Mouse (Mus musculus): ENCODE results near the gene Ankzf1. TPM values are rescaled to one million over a fixed set of nuclear protein-coding genes. Genes with fewer than 3 reads are reported as not detected.

Gene Ankzf1
- 17.0 and 17.4 TPM in 2 replicates for polyA plus RNA-seq (2011; ENCODE audit: insufficient read depth, insufficient read length, low read depth, missing spikeins)

DNA sequence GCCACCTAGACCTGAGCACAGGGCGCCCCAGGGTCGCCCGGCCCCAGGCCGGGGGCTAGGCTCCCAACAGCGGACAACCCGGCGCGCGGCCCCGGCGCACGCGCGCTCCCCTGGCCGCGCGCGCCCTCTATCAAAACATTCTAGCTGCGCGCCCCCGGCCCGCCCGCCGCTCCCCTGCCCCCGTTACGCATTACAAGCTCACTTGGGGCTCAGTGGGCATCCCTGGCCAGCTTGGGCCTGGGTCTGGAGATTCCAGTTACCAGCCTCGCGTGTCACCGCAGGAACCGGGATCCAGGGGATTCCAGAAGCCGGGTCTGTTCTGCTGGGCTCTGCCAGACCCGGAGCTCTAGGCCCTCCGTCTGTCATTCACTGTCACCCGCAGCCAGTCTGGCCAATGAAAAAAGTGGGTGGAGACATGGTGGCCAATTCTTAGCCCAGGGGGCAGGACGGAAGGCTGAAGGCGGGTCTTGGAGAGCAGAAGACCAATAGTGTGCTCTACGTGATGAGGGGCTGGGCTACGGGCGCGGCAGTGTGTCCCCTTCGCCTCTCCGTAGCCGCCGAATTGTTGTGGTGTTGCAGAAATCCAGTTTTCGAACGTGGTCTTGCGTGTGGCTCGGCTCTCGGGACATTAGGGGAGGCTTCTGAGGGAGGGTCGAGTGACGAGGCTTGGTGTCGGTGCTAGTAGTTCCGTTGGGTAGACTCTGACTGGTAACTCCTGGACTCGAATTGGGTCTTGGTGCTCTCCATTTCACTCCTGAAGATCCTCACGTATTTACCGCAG, at the start of gene Ankzf1, which contains the start of gene Atg9a:
Gene Ankzf1 (plus strand): TSS at position 530 of the 781 bp plus-strand sequence.
Gene Atg9a (minus strand): TSS at position 575 of the 781 bp plus-strand sequence.
- Histone ChIP-seq H3K27ac (ENCODE audit: insufficient read depth, low read length) (peak within 1 kb of the TSS; percentile 22; the same call in 1 of the 2 replicates), H3K9me3 (replicated peaks; ENCODE audit: control insufficient read depth, insufficient read depth, low read length, poor library complexity, severe bottlenecking) (no peaks in the 10 kb centered on the region), H3K36me3 (ENCODE audit: control insufficient read depth, insufficient read depth, low read length, poor library complexity, severe bottlenecking) (0 out of 2 replicates have a peak, but pooled peaks cover 5% of the 10 kb centered on the region), H3K4me1 (ENCODE audit: control insufficient read depth, insufficient read depth, low read length) (no peaks in the 10 kb centered on the region), H3K9ac (ENCODE audit: low read depth, poor library complexity, severe bottlenecking) (peak within 1 kb of the TSS; percentile 82), H3K4me3 (ENCODE audit: low read depth, low read length) (peak within 1 kb of the TSS; percentile 86), H3K27me3 (ENCODE audit: control insufficient read depth, insufficient read depth, low read length, poor library complexity, severe bottlenecking) (no peaks in the 10 kb centered on the region)
- TF ChIP-seq CTCF (IDR thresholded peaks at IDR 0.05; ENCODE audit: low read depth, low read length) = no peak
- TF ChIP-seq EP300 (IDR thresholded peaks at IDR 0.05; ENCODE audit: insufficient read depth, low read depth, low read length) = no peak
- TF ChIP-seq POLR2A (IDR thresholded peaks at IDR 0.05; ENCODE audit: insufficient read depth, low read length) = no peak

DNA sequence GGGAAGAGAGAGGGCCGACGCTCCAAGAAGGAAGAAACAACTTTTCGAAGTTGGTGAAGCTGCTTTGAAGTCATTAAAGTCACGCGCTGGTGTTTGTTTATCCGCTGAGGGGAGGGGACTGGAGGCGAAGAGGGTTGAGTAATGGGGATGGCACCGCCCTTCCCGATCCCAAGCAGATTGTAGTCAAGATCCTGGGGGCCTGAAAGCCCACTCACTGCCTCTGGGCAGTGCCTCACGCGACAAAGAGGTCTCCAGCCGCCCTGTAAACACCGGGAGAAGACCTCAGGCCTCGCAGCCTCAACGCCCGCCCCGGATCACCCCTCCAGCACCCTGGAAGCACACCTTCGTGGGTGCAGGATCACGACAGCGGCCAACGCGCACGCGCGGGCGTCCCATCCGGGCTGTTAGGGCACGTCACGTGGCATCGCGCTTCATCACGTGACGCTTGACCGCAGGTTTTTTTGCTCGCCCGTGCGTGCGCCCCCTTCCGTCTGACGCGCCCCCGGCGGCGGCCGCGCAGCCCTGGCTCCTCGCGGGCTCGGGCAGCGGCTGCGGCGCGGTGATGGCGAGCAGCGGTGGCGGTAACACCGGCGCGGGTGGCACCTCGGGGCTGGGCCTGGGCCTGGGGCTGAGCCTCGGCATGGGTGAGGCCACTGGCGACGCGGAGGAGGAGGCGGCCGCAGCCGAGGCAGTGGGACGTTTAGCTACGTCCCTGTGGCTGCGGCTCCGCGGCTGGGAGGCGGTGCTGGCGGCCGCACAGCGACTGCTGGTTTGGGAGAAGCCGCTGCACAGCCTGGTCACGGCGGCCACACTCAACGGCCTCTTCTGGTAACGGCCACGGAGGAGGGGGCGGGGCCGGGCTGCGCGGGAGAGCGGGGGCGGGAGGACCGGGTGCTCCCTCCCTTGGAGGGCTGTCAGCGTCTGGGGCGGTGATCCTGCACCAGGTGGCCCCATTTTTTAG, 49.4 kb upstream of the Ankzf1 start, which contains the start of the genes Cnppd1 and Retreg2:
Gene Cnppd1 (minus strand): TSS at position 411 of the 961 bp plus-strand sequence.
Gene Retreg2 (plus strand): TSS at position 478 of the 961 bp plus-strand sequence.
- H3K36me3 ChIP-seq (ENCODE audit: control insufficient read depth, insufficient read depth, low read length, poor library complexity, severe bottlenecking) = 0 out of 2 replicates have a peak, but pooled peaks cover 9% of the 10 kb centered on the region
- H3K9ac ChIP-seq (ENCODE audit: low read depth, poor library complexity, severe bottlenecking) = peak within 1 kb of the TSS; percentile 60
- no peaks in the 10 kb centered on the region for H3K4me1 ChIP-seq (ENCODE audit: control insufficient read depth, insufficient read depth, low read length)

DNA sequence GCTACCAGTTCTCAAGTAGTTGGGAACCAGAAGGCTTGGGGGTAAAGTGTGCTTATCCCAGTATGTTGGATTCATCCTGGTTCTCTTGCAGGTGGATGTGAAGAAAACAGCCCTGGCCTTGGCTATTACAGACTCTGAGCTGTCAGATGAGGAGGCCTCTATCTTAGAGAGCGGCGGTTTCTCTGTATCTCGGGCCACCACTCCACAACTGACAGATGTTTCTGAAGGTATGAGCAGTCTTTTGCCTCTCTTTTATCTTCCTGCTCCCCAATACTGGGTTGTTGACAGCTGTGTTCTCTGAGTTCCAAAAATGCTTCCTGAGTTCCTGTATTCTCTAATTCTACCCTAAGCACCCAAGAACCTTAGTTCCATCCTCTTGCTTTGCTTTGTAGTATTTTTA, 46.4 kb upstream of the Ankzf1 start:
- Histone ChIP-seq H3K9ac (ENCODE audit: low read depth, poor library complexity, severe bottlenecking) (no peak overlapping the region), H3K4me3 (ENCODE audit: low read depth, low read length) (no peak overlapping the region), H3K36me3 (ENCODE audit: control insufficient read depth, insufficient read depth, low read length, poor library complexity, severe bottlenecking) (0 out of 2 replicates have a peak, but pooled peaks cover 4% of the 10 kb centered on the region), H3K27ac (ENCODE audit: insufficient read depth, low read length) (no peak overlapping the region), H3K4me1 (ENCODE audit: control insufficient read depth, insufficient read depth, low read length) (no peaks in the 10 kb centered on the region), H3K27me3 (ENCODE audit: control insufficient read depth, insufficient read depth, low read length, poor library complexity, severe bottlenecking) (no peaks in the 10 kb centered on the region), H3K9me3 (replicated peaks; ENCODE audit: control insufficient read depth, insufficient read depth, low read length, poor library complexity, severe bottlenecking) (no peaks in the 10 kb centered on the region)
- TF ChIP-seq EP300 (IDR thresholded peaks at IDR 0.05; ENCODE audit: insufficient read depth, low read depth, low read length) (no peak), CTCF (IDR thresholded peaks at IDR 0.05; ENCODE audit: low read depth, low read length) (no peak), POLR2A (IDR thresholded peaks at IDR 0.05; ENCODE audit: insufficient read depth, low read length) (no peak)

More for the DNA sequence above, 49.4 kb upstream of the Ankzf1 start, which contains the start of the genes Cnppd1 and Retreg2:
- Histone ChIP-seq H3K4me3 (ENCODE audit: low read depth, low read length) (peak within 1 kb of the TSS; percentile 69), H3K27me3 (ENCODE audit: control insufficient read depth, insufficient read depth, low read length, poor library complexity, severe bottlenecking) (no peaks in the 10 kb centered on the region), H3K27ac (ENCODE audit: insufficient read depth, low read length) (no peak within 1 kb of the TSS), H3K9me3 (replicated peaks; ENCODE audit: control insufficient read depth, insufficient read depth, low read length, poor library complexity, severe bottlenecking) (no peaks in the 10 kb centered on the region)
- TF ChIP-seq CTCF (IDR thresholded peaks at IDR 0.05; ENCODE audit: low read depth, low read length) (peak; percentile 61), EP300 (IDR thresholded peaks at IDR 0.05; ENCODE audit: insufficient read depth, low read depth, low read length) (0 out of 2 replicates have a peak, but pooled peaks have one; percentile 35), POLR2A (IDR thresholded peaks at IDR 0.05; ENCODE audit: insufficient read depth, low read length) (peak; percentile 34)

DNA sequence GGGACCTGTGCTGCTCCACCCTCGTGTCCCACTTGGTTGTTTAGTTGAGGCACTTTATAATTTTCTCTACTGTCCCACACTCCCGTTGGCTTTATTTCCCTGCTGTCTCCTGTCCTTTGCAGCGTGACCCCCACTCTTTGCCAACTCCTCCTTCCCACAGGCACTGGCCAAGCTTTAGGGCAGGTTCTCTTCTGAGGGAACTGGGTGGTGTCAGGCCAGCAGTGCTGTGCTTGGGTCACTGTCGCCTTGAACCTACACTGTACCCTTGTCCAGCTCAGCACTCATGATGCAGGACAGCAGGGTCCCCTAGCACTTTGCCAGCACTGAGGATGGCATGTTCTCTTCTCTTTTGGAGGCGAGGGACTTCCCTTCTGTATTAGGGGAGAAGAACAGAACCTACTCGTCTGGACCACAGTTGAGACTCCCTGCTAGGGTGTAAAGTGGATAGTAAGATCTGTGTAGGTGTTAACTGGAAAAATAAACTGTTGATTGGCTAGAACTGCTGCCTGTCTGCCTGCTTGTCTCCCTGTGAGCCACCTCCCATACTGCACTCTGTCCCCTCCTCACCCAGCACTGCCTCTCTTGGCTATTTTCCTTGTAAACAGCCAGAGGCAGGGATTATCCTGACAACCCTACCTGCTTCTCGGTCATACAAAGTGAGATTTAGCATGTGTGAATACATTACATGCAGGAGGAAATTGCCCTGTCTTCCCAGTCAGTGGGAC, 44.4 kb upstream of the Ankzf1 start:
- TF ChIP-seq POLR2A (IDR thresholded peaks at IDR 0.05; ENCODE audit: insufficient read depth, low read length) (no peak), CTCF (IDR thresholded peaks at IDR 0.05; ENCODE audit: low read depth, low read length) (no peak), EP300 (IDR thresholded peaks at IDR 0.05; ENCODE audit: insufficient read depth, low read depth, low read length) (no peak)
- Histone ChIP-seq H3K27me3 (ENCODE audit: control insufficient read depth, insufficient read depth, low read length, poor library complexity, severe bottlenecking) (no peaks in the 10 kb centered on the region), H3K9ac (ENCODE audit: low read depth, poor library complexity, severe bottlenecking) (no peak overlapping the region), H3K9me3 (replicated peaks; ENCODE audit: control insufficient read depth, insufficient read depth, low read length, poor library complexity, severe bottlenecking) (no peaks in the 10 kb centered on the region), H3K4me3 (ENCODE audit: low read depth, low read length) (no peak overlapping the region), H3K27ac (ENCODE audit: insufficient read depth, low read length) (no peak overlapping the region), H3K36me3 (ENCODE audit: control insufficient read depth, insufficient read depth, low read length, poor library complexity, severe bottlenecking) (0 out of 2 replicates have a peak, but pooled peaks cover 4% of the 10 kb centered on the region), H3K4me1 (ENCODE audit: control insufficient read depth, insufficient read depth, low read length) (no peaks in the 10 kb centered on the region)

DNA sequence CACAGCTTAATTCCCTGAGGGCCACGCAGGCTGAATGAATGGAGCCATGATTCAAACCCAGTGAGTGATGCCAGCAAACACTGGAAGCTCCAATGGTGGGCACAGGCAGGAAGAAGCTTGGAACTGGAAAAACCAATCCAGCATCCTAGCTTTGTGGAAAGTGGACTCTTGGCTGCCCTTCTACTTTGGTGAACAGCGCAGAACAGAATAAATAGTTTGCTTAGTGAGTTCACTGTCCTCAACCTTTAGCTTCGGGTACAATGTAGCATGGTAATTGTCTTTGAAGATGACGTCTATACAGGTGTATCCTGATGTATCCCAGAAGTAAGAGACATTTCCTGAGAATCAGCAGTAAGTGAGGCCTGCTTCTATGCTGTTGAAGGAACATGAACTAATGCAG, 43.2 kb upstream of the Ankzf1 start:
- no peaks in the 10 kb centered on the region for H3K4me1 ChIP-seq (ENCODE audit: control insufficient read depth, insufficient read depth, low read length)
- H3K9ac ChIP-seq (ENCODE audit: low read depth, poor library complexity, severe bottlenecking) = no peak overlapping the region
- H3K27me3 ChIP-seq (ENCODE audit: control insufficient read depth, insufficient read depth, low read length, poor library complexity, severe bottlenecking) = no peaks in the 10 kb centered on the region
- H3K36me3 ChIP-seq (ENCODE audit: control insufficient read depth, insufficient read depth, low read length, poor library complexity, severe bottlenecking) = 0 out of 2 replicates have a peak, but pooled peaks cover 4% of the 10 kb centered on the region
- H3K4me3 ChIP-seq (ENCODE audit: low read depth, low read length) = no peak overlapping the region
- no peak overlapping the region for H3K27ac ChIP-seq (ENCODE audit: insufficient read depth, low read length)
- no peaks in the 10 kb centered on the region for H3K9me3 ChIP-seq (replicated peaks; ENCODE audit: control insufficient read depth, insufficient read depth, low read length, poor library complexity, severe bottlenecking)
- TF ChIP-seq EP300 (IDR thresholded peaks at IDR 0.05; ENCODE audit: insufficient read depth, low read depth, low read length) = no peak
- no peak for TF ChIP-seq POLR2A (IDR thresholded peaks at IDR 0.05; ENCODE audit: insufficient read depth, low read length)
- no peak for TF ChIP-seq CTCF (IDR thresholded peaks at IDR 0.05; ENCODE audit: low read depth, low read length)
